Mouse (Mus musculus): ENCODE results near the gene Tex14.
"Not testable (repeated sequence)": the region's sequence is repeated elsewhere in the genome, so short reads cannot be mapped to it uniquely, and the experiment has no call there.

Gene Tex14

GRCm38 (mm10) chr11:87426450-87427250 lies 21.8 kb downstream of the Tex14 start:
- DNase-seq (ENCODE audit: low spot score in 2 of 2), result peak; percentile 87 to 92

GRCm38 (mm10) chr11:87427273-87428050 lies 22.6 kb downstream of the Tex14 start:
- no peak for DNase-seq (ENCODE audit: low spot score in 2 of 2)

- no peak for DNase-seq (ENCODE audit: low spot score in 2 of 2)
Observed at GRCm38 (mm10) chr11:87428051-87428673, 23.3 kb downstream of the Tex14 start.

- DNase-seq (ENCODE audit: low spot score in 2 of 2), result no peak
Observed at GRCm38 (mm10) chr11:87429363-87429762, 24.5 kb downstream of the Tex14 start.

GRCm38 (mm10) chr11:87430374-87430773 lies 25.5 kb downstream of the Tex14 start:
- no peak for DNase-seq (ENCODE audit: low spot score in 2 of 2)

GRCm38 (mm10) chr11:87431813-87432212 lies 26.9 kb downstream of the Tex14 start:
- not testable (repeated sequence) for DNase-seq (ENCODE audit: low spot score in 2 of 2)

GRCm38 (mm10) chr11:87432447-87432846 lies 27.6 kb downstream of the Tex14 start:
- no peak for DNase-seq (ENCODE audit: low spot score in 2 of 2)

GRCm38 (mm10) chr11:87432933-87433669 lies 28.2 kb downstream of the Tex14 start:
- no peak for DNase-seq (ENCODE audit: low spot score in 2 of 2)

GRCm38 (mm10) chr11:87435107-87435506 lies 30.2 kb downstream of the Tex14 start:
- DNase-seq (ENCODE audit: low spot score in 2 of 2), result not testable (repeated sequence)

- no peak for DNase-seq (ENCODE audit: low spot score in 2 of 2)
Observed at GRCm38 (mm10) chr11:87436326-87437232, 31.7 kb downstream of the Tex14 start.

GRCm38 (mm10) chr11:87439796-87440420 lies 35.0 kb downstream of the Tex14 start:
- no peak for DNase-seq (ENCODE audit: low spot score in 2 of 2)

- peak; percentile 73 to 81 for DNase-seq (ENCODE audit: low spot score in 2 of 2)
Observed at GRCm38 (mm10) chr11:87442643-87443372, 37.9 kb downstream of the Tex14 start.

GRCm38 (mm10) chr11:87443373-87443883 lies 38.6 kb downstream of the Tex14 start:
- DNase-seq (ENCODE audit: low spot score in 2 of 2), result peak; percentile 78 to 90

GRCm38 (mm10) chr11:87444056-87444455 lies 39.2 kb downstream of the Tex14 start:
- DNase-seq (ENCODE audit: low spot score in 2 of 2), result not testable (repeated sequence)

- no peak for DNase-seq (ENCODE audit: low spot score in 2 of 2)
Observed at GRCm38 (mm10) chr11:87444735-87445428, 40.0 kb downstream of the Tex14 start.

GRCm38 (mm10) chr11:87445593-87445992 lies 40.7 kb downstream of the Tex14 start:
- DNase-seq (ENCODE audit: low spot score in 2 of 2), result not testable (repeated sequence)

- DNase-seq (ENCODE audit: low spot score in 2 of 2), result no peak
Observed at GRCm38 (mm10) chr11:87446159-87446558, 41.3 kb downstream of the Tex14 start.

GRCm38 (mm10) chr11:87447429-87447828 lies 42.6 kb downstream of the Tex14 start:
- no peak for DNase-seq (ENCODE audit: low spot score in 2 of 2)

- peak; percentile 88 to 96 for DNase-seq (ENCODE audit: low spot score in 2 of 2)
Observed at GRCm38 (mm10) chr11:87448081-87448475, 43.2 kb downstream of the Tex14 start.
